Mouse (Mus musculus): ENCODE data around the gene Grm5.

DNA sequence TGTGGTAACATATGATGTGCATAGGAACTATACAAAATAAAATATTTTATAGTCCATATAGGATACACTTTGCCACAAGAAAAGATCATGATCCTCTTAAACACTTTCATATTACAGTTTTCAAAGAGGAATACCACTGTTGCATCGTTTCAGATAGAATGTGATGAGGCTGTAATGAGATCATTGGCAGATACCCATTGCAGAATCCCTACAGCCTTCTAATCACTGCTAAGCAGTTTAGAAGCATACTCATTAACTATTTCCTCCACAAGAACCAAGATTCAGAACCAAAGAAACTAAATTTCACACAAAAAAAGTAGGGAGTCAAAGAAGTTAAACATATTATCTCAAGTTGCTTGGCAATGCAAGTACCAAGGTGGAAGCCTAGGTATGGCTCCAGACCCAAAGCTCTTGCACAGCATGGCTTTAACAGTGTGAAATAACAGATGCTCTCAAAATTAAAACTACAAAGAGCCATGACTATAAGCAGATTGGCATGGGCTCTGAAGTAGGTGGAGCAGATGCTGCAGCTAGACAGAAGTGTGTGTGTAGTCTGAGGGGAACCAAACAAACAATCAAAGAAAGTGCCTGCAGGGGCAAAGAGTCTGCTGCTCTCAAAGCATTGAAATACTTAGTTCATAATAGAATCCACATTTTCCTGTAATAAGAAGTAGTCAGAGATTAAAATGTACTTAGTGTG lies 575.7 kb downstream of the Grm5 start:
- TF ChIP-seq EP300 (IDR thresholded peaks at IDR 0.05): no peak
- no peak for TF ChIP-seq CTCF (IDR thresholded peaks at IDR 0.05)
